Mouse (Mus musculus) gastrocnemius, adult 18-20 months (tissue): ENCODE data around the gene Celf5. TPM values are rescaled to one million over a fixed set of nuclear protein-coding genes. Genes with fewer than 3 reads are reported as not detected.

Experiments used
- DNase-seq: peaks from one replicate; pipeline ENCODE4 v3.0.0; 2021; ENCODE audit warnings: low spot score
- total RNA-seq, 2 experiments: library from RNA; stranded (reverse); gene quantifications; 2 replicates each; pipeline ENCODE4 v1.2.3; 2021

Gene Celf5
- total RNA-seq, 2 experiments from 2014 or later: 0.05 to 0.07 TPM

DNA sequence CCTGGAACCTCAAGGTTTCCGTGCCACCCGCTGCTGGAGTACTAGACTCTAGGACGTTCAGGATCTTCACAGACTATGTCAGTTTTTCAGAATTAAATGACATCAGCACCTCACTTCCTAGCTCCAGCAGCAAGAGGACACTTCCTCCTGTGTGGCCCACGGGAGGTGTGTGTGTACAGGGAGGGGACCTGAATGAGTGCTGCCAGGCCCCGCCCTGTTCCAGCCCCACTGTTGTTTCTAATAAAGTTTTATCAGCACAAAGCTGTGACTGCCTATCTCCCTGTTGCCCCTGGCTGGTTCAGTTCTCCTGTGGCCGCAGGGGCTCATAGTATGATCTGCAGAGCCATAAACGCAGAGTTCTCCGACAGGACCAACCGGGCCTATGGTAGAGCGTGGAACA is 8.0 kb downstream of the Celf5 start:
- no peak for DNase-seq

DNA sequence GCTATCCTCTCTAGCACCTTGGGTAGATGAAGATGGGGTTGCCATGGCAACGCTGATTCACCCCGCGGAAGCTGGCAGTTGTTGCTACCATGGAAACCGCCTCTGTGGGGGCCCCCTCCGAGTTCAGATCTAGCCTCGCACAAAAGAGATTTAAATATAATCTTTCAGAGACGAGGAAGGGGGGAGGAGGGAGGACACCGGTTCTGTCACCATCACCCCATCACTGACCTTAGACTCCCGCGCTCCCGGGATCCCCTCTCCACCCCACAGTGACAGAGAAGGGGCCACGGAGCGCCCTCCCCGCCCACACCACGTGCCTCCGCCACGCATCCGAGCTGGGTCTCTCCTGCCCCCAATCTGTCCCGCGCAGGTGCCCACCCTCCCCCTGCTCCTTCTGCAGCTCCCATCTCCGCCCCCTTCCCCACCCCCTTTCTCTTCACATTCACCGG is 9.5 kb downstream of the Celf5 start:
- DNase-seq: no peak

DNA sequence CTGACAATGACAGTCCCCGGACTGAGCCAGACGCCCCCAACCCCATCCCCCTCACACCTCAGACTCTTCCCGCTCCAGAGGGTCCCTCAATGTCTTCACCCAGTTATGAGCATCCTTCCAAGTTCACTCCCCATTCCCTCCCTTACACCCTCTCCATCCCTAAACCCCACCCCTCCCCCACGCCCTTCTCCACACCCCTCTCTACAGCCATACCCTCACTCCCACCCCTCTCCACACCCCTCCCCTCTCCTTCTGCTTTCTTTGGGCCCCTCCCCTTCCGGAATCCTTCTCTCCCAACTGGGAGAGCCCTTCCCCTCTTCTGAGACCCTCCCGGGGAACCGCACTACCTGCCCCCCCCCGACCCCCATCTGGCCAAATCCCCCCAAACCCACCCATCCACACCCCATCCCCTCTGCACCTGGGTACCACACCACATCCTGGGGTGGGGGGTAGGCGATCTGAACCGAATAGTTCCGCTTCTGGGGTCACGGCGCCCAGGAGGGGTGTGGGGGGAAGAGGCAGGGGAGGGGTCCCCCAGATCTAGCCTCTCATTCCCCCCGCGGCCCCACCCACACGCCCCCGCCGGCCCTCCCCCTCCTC is 10.0 kb downstream of the Celf5 start:
- DNase-seq: no peak

DNA sequence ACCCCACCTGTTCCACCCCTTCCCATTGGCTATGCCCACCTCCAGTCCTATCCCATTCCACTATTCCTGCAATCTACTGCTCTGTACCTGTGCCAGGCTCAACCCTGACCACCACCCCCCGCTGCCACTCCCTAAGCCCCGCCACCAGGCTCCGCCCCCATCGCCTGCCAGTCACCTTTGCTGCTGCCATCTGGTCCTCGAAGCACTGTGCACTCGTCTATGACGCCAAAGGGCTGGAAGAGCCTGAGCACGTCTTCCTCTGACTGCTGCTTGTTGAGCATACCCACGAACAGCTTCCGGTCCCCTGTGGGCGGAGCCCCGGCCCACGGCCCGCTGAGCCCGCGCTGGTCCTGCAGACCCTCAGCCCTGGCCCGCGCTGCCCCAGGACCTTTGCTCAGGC is 12.1 kb downstream of the Celf5 start:
- DNase-seq: no peak

DNA sequence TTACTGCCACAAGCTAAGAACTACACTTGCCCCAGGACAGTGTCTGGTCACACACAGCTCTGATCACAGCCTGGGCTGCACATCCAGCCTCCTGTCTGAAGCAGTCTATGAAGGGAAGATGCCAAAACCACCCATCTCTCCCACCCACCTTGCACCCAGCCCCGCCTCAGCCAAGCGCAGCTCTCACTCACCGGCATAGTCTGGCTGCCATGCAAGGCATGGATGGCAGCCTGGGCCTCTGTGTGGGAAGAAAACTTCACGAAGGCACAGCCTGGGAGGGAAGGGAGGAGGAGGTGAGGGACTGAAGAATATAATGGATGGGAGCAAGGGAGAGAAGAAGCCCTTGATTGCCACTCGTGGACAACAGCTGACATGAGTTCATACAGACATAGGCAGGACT is 13.3 kb downstream of the Celf5 start:
- no peak for DNase-seq

DNA sequence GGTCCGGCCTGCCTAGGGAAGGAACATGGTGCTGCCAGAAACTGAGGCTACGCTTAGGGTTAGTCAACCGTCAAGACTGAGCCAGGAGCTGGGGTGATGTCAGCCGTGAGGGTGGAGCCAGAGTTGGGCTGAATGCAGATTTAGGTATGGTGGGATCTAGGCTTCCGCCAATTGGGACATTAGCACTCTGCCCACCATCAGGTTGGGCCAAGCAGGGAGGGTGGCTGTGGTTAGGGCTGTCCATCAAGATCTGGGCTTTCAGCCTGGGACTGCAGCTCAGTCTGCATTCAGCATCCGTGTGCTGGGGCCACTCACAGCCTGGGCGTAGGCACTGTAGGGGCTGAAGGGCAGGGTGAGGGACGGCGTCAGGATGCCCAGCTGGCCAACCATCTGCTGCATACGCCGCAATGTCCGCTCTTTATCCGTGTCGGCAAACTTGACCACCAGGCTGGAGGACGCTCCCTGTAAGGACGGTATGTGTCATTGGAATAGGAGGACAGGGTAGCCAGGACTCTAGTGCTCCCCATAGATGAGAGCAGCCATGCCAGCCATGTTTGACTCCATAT is 14.8 kb downstream of the Celf5 start:
- DNase-seq: no peak

DNA sequence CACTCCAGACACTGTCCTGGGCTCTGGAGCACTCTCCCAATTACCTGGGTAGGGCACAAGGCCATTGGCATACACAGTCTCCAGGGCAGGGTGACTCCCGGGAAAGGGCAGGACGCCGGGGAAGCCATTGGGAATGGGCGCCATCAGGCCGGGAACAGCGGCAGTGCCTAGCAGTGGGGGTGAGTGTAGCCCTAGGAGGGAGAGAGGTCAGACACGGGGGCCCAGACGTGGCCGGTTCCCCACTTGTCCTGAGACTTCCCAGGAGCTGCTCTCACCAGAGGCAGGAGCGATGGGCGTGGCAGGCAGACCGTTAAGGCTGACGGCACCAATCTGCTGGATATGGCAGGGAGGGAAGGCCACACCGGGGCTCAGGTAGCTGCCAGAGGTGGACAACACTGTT is 15.6 kb downstream of the Celf5 start:
- DNase-seq: no peak

DNA sequence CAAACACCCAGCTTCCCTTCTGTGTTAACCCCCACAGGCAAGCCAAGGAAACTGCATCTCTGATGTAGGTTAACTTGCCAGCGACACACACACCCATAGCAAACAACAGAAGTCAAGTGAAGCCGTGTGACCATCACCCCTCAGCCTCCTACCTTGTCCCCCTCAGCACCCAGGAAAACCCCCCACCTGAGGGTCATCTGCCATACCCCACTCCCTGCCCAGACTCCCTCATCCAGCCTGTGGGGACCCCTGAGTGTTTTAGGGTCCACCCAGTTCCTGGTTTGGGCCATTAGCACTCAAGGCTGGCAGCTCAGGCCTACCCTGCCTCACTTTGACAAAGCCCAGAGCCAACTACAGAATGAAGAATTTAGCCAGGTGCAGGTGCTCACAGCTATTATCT is 16.4 kb downstream of the Celf5 start:
- no peak for DNase-seq

DNA sequence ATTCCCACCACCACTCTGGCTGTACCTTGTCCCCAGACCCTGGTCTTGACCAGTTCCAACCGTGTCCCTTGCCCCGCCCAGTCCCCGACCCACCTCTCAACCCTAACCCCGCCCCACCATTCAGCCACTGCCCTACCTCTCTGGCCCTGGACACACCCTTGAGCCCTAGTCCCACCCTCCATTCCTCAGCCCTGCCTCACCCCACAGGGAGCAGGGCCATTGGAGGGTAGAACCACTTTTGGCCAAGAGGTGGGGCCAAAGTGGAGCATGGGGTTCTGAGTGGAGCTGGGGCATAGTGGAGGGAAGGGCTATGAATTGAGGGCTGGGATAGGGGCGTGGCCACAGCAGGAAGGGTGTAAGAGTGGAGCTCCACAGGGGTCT is 17.3 kb downstream of the Celf5 start:
- DNase-seq: no peak

DNA sequence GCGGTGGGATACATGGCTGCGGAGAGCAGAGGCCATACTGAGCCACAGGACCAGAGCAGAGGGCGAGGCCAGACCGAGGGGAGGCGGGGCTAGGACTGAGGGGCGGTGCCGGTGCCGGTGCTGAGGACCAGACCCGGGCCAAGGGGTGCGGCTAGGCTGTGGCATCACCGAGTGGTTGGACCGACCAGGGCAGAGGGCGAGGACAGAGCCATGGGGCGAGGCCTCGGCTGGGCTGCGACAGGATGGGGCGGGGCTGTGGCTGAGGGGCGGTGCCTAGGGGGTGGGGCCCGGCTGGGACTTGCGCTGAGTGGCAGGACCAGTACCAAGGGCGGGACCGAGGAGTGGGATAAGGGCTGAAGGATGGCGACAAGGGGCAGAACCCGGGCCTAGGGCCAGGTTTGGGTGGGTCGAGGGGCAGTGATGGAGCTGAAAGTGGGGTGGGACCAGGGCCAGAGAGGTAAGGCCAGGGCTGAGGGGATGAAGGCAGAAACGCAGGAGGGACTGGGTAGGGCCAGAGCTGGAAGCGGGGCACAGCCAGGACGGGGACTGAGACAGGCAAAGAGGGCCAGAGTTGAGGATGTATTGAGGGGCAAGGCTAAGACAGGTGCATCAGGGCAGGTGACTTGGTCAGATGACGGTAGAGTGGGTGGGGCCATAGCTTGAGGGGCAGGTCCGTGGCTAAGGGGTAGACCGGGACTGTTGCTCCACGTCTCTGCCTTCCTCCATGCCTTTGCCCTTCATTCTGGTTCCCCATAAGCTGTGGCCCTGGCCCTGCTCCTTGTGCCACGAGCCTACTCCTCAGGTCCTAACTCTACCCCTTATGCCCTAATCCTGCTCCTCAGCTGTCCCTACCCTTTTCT is 17.9 kb downstream of the Celf5 start:
- peak; percentile 29 for DNase-seq

DNA sequence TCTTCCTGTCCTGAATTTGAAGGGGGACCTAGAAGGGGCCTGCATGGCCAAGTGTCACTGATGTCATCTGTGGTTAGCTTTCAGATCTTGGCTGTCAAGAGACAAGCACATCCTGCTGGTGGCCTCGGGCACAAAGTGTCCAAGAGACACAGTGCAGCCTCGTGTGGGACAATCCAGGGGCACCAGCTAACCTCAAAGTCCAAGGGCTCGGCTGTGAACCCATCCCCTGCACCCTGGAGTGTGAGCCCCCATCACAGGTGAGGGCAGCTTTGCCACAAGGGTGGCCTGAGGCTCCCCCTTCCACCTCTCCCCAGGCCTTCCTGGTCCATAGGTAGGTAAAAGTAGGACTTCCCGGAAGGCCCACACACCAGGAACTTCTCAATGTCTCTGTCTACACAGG is 19.0 kb downstream of the Celf5 start:
- DNase-seq: no peak

DNA sequence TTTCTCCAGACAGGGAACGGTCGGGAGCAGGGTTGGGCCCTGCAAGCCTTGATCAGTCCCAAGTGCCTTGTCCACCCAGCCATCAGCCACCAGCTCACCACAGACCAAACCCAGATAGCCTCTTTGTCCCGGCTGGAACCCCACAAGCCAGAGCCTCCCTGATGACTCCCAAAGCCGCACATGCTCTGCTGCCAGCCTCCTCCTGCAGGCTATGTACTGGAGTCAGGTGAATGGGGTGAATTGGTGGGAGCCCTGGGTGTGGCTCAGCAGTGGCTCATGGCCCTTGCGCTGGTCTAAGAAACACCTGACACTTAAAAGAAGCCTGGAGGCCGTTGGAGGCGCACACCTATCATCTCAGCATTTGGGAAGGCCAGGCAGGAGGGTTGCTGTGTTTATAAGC is 19.6 kb downstream of the Celf5 start:
- no peak for DNase-seq

DNA sequence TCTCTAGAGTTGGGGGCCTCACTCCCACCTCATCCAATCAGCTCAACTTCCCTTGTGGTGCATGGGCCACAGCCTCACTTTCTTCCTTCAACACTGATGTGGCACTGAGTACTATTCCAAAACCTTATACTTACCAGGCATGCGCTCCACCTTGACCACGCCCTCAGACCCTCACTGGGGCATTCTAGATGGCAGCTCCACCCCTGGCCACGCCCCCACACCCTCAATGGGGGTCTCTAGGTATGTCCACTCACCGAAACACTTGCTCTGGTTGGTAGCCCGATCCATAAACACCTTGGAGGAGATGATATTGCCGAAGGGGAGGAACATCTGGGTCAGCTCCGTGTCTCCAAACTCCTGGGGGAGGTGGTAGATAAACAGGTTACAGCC is 20.1 kb downstream of the Celf5 start:
- DNase-seq: no peak

DNA sequence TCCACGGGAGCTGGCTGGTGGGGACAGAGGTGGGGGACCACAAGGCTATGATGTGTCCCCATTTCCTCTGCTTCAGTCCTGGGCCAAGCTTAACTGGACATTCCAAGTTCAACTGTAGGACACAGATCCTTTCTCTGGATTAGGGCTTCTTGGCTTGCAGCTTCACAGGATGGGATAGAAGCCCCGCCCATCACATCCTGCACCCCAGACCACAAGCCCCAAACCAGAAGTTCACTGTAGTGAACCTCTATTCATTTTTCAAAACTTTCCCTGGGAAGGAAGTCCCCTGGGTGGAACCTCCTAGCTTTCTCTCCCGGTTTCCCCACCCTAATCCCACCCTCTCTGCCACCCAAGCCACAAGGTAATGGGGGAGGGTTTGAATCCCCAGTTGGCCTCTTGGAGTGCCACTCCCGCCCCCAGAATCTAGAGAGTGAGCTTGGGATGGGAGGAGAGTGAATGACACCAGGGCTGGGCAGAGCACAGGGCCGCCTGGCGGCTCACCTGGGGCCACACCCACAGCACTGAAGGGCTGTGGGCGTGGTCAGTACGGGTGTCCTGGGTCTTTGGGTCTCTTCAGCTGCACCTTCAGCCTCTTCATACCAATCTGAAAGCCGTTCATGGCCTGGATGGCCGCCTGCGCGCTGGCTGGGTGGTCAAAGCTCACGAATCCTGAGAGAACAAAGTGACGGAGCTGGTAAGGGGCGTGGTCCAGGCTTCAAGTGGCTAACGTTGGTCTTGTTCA is 20.7 kb downstream of the Celf5 start:
- DNase-seq: no peak

DNA sequence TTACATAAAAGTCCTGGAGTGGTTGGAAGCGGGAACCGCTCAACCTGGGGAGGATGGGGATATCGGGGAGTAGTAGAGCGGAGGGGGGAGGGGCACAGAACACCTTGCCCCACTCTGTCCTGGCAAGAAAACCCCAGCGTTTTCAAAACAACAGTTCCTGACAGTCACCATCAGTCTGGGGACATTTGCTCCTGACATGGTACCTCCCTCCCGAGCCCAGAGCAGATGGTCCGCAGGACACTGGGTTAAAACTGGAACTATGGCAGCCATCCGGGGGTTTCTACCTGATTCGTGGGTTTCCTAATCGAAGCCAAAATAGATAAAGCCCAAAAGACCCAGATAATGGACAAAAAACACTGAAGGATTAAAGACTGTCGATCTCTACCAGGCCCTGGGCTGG is 21.6 kb downstream of the Celf5 start:
- DNase-seq: no peak

DNA sequence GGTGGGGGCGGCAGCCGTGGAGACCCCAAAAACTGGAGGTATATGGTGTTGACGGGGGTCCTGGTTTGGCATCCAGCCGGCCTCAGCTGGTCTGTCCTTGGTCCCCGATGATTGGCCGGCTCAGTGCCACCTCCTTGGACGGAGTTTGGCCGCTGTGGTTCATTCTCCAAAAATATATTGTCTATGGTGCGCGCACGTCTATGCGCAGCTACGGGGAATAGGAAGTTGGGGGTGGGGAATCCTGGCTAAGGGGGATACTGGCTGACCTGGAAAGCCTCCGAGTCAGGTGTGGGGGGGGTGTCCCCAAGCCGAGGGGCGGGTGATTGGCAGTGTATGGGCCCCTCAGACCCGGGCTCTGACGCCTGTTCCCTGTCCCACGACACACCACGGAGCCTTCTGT is 22.0 kb downstream of the Celf5 start:
- no peak for DNase-seq

DNA sequence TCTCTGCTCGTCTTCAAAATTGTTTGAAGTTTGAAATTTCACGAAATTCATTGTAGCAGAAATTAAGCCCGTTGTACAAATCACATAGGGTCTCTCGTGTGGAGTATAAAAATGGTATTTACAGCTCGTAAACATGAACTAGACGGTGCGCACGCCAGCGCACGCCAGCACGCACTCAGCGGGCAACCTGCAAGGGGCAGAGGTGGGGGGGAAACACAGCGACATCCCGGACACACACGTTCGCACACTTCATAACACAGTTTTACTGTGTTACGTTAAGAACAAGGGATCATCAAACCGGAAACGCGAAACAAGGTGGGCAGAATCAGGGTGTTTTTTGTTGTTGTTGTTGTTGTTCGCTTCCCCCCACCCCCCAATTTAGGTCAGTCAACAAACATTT is 23.1 kb downstream of the Celf5 start:
- no peak for DNase-seq

DNA sequence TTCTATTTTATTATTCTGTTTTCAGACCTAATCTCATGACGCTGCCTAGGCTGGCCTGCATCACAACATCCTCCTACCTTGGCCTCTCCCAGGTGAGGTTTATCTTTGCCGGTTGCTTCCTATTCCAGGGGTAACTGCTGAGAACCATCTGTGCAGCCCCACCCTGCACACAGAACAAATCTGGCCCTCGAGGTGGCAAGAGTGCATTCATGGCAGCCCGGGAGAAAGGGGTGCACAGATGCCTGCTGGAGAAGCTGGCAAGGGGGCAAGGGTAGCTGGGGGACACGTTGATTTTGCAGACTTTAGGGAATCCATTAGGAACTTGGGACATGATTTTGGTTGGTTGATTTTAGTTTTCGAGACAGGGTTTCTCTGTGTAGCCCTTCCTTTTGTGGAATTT is 24.2 kb downstream of the Celf5 start:
- DNase-seq: no peak

DNA sequence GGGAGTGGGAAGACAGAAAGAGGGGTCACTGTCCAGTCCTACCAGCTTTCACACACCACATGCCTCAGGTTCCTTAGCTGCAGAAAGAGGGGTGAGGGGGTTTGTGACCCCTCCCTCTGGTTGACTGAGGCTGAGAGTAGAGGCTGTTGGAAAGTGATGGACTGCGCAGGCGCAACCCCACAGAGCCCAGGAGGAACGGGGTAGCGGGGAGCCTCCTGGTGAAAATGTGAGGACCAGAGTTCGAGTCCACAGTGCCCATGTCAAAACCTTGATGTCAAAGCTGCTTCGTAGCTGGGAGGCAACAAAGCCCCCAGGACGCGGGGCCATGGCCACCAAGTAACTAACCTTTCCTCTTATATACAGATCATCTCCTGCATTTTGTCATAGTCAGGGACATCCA is 24.9 kb downstream of the Celf5 start:
- no peak for DNase-seq

DNA sequence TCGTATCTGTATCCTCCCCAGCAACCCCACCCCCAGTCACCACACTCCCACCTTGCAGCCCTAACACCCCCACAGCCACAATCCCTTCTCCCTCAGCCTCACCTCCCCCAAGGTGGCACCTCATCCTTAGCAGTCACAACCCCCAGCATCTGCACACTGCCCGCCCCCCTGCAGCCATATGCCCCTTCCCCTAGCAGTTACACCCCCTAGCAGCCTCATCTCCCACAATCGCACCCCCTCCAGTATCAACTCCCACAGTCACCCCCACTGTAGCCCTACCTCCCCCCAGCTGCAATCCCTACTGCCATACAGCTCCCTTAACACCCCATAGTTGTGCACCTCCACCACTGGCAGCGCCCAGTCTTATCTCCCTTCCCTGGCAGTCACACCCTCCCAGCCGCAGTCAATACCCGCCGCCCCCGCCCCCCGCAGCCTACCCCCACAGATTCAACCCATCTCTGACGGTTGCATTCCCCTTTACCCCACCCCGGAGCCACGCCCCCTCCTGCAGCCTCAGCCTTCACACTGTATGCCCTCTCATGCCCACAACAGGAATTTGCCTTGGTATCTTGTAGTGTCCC is 25.4 kb downstream of the Celf5 start:
- DNase-seq: no peak

DNA sequence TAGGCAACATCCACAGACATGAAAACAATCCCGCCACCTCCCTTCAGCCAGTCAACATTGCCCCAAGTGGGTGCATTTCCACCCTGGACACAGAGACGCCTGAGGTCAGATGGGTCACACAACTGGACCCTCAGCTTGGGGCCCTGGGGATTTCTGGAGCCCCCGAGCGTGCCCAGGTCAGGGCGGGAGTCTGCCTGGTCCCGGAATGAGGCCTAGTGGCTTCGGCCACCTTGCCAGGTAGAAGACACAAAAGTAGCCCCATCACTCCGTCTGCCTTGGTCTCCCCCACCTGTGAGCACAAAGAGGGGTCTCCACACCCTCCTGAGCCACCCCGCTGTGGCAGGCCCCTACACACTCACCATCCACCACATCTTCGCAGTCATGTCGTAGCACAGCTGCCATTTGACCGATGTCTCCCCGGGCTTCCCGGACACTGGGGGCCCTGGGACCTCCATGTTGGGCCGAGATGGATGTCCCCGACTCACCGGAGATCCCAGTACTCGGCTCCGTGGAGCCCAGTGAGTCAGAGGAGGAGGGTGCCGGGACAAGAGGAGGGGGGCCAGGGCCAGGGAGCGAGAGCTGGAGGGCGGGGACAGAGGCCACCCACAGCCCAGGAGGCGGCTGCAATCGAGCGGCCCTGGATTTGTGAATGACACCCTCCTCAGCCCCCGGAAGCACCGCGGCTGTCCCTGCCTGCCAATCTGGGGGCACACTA is 27.2 kb downstream of the Celf5 start, which contains the start of gene Nfic:
TSS of gene Nfic (minus strand) at position 455 of the 715 bp plus-strand sequence.
- DNase-seq: no peak
